Comparison of ENCODE assay signal across 14 mouse cellular contexts in genomic region chr15:78840751-78841150, GRCm38 (mm10). TPM values are rescaled to one million over a fixed set of nuclear protein-coding genes. Genes with fewer than 3 reads are reported as not detected.
DNase-seq lines count a peak whose midpoint lies in the region; ATAC-seq and TF ChIP-seq lines count a peak whose summit lies in the region.
"Had no signal": no experiment of that assay in that cellular context is flagged by ENCODE, and none has a peak within 500 bp of the region (broad histone marks: within the 10 kb centered on the region; RNA-seq: fewer than 3 reads in every experiment).

No protein-coding gene starts in this region.

- intact Hi-C loops in heart, postnatal 25 days (cut with DNase I) = no loop called here

- H3K4me2 ChIP-seq in heart, postnatal 0 days (ENCODE audit: low read depth, low read length) = no peak overlapping the region
- no peak overlapping the region for H3K4me2 ChIP-seq in lung, embryonic 16.5 days (ENCODE audit: low read depth, low read length)
- H3K4me2 ChIP-seq in intestine, embryonic 15.5 days (replicated peaks) = no peak overlapping the region
- H3K4me2 ChIP-seq in liver, postnatal 0 days (ENCODE audit: low read depth, low read length) = no peak overlapping the region

- TF ChIP-seq CTCF in heart, postnatal 0 days (IDR thresholded peaks at IDR 0.05; ENCODE audit: low read depth) = no peak
- TF ChIP-seq CTCF in liver, postnatal 0 days (IDR thresholded peaks at IDR 0.05; ENCODE audit: low read depth) = no peak

- H3K27ac ChIP-seq in heart, postnatal 0 days (ENCODE audit: low read depth) = peak overlapping the region; percentile 58; the same call in 1 of the 2 replicates
- H3K27ac ChIP-seq in lung, embryonic 16.5 days (ENCODE audit: low read length) = peak overlapping the region; percentile 99
- peak overlapping the region; percentile 68; the same call in 1 of the 2 replicates for H3K27ac ChIP-seq in intestine, embryonic 15.5 days
- 0 out of 2 replicates have a peak overlapping the region, but pooled peaks have one; percentile 60 for H3K27ac ChIP-seq in liver, postnatal 0 days (ENCODE audit: low read depth)

- no peak overlapping the region for H3K9ac ChIP-seq in heart, postnatal 0 days (replicated peaks; ENCODE audit: low read depth, low read length)
- peak overlapping the region; percentile 96; the same call in 1 of the 2 replicates for H3K9ac ChIP-seq in lung, embryonic 16.5 days (ENCODE audit: low read length)
- no peak overlapping the region for H3K9ac ChIP-seq in intestine, embryonic 15.5 days
- no peak overlapping the region for H3K9ac ChIP-seq in liver, postnatal 0 days (replicated peaks)
- H3K9ac ChIP-seq: forebrain, postnatal 0 days had no signal

- no peaks in the 10 kb centered on the region for H3K27me3 ChIP-seq in heart, postnatal 0 days (ENCODE audit: control insufficient read depth, insufficient read depth, low read length)
- H3K27me3 ChIP-seq in lung, embryonic 16.5 days (ENCODE audit: control insufficient read depth, insufficient read depth, low read depth, low read length) = no peaks in the 10 kb centered on the region
- no peaks in the 10 kb centered on the region for H3K27me3 ChIP-seq in intestine, embryonic 15.5 days (replicated peaks)
- peaks cover 18% of the 10 kb centered on the region for H3K27me3 ChIP-seq in liver, postnatal 0 days (ENCODE audit: insufficient read depth, low read length)
- H3K27me3 ChIP-seq: Patski had no signal

- DNase-seq in heart, postnatal 0 days (ENCODE audit: low spot score) = no peak
- no peak for DNase-seq in heart, postnatal 25 days (ENCODE audit: low spot score)
- DNase-seq in lung, postnatal 36 days = no peak
- DNase-seq in liver, postnatal 0 days = no peak
- no peak for DNase-seq in c-Kit-positive CD71-positive TER-119-positive erythroid progenitor cells, embryonic 14.5 days (ENCODE audit: low spot score)
- DNase-seq: forebrain, postnatal 0 days had no signal

- no peak overlapping the region for H3K4me3 ChIP-seq in heart, postnatal 0 days (ENCODE audit: low read depth, low read length)
- H3K4me3 ChIP-seq in lung, embryonic 16.5 days (ENCODE audit: low read length) = no peak overlapping the region
- H3K4me3 ChIP-seq in intestine, embryonic 15.5 days (replicated peaks) = no peak overlapping the region
- no peak overlapping the region for H3K4me3 ChIP-seq in liver, postnatal 0 days (ENCODE audit: low read depth, low read length)

- peaks cover 9% of the 10 kb centered on the region for H3K4me1 ChIP-seq in heart, postnatal 0 days (ENCODE audit: control insufficient read depth, insufficient read depth)
- peaks cover 56% of the 10 kb centered on the region for H3K4me1 ChIP-seq in lung, embryonic 16.5 days (replicated peaks; ENCODE audit: control insufficient read depth, insufficient read depth, low read length)
- peaks cover 59% of the 10 kb centered on the region for H3K4me1 ChIP-seq in intestine, embryonic 15.5 days (replicated peaks)
- peaks cover 17% of the 10 kb centered on the region for H3K4me1 ChIP-seq in liver, postnatal 0 days (ENCODE audit: insufficient read depth)

- H3K36me3 ChIP-seq in heart, postnatal 0 days (replicated peaks; ENCODE audit: control insufficient read depth, insufficient read depth, low read length) = no peaks in the 10 kb centered on the region
- H3K36me3 ChIP-seq in lung, embryonic 16.5 days (ENCODE audit: control insufficient read depth, insufficient read depth, low read length) = no peaks in the 10 kb centered on the region; the same call in none of the 2 replicates
- no peaks in the 10 kb centered on the region for H3K36me3 ChIP-seq in intestine, embryonic 15.5 days
- no peaks in the 10 kb centered on the region for H3K36me3 ChIP-seq in liver, postnatal 0 days (replicated peaks; ENCODE audit: insufficient read depth, low read length)

- no peaks in the 10 kb centered on the region for H3K9me3 ChIP-seq in heart, postnatal 0 days (replicated peaks; ENCODE audit: control insufficient read depth, low read length)
- no peaks in the 10 kb centered on the region for H3K9me3 ChIP-seq in lung, embryonic 16.5 days (ENCODE audit: control insufficient read depth, low read length)
- H3K9me3 ChIP-seq in intestine, embryonic 15.5 days = no peaks in the 10 kb centered on the region
- no peaks in the 10 kb centered on the region for H3K9me3 ChIP-seq in liver, postnatal 0 days (ENCODE audit: low read length)

- WGBS in heart, postnatal 0 days = 72% methylated on average over 11 of the region's 11 CpGs
- 61% methylated on average over 11 of the region's 11 CpGs for WGBS in lung, embryonic 16.5 days
- 58% methylated on average over 11 of the region's 11 CpGs for WGBS in intestine, embryonic 15.5 days
- 68% methylated on average over 11 of the region's 11 CpGs for whole genome bisulfite sequencing in liver, postnatal 0 days (ENCODE audit: insufficient replicate concordance)

- ATAC-seq in heart, postnatal 0 days (ENCODE audit: insufficient read depth, low read depth) = no peak
- no peak for ATAC-seq in lung, embryonic 16.5 days (ENCODE audit: low read depth)
- ATAC-seq in intestine, embryonic 15.5 days = no peak
- ATAC-seq in liver, postnatal 0 days = no peak
- no peak for ATAC-seq in megakaryocyte progenitor cell, adult 5-6 weeks (replicated peaks; ENCODE audit: poor library complexity)
- ATAC-seq: forebrain, postnatal 0 days; Patski had no signal

- no peak for TF ChIP-seq EP300 in heart, postnatal 0 days (IDR thresholded peaks at IDR 0.05; ENCODE audit: low read depth)
- TF ChIP-seq EP300 in liver, postnatal 0 days (IDR thresholded peaks at IDR 0.05; ENCODE audit: low read depth) = no peak

RNA-seq across cellular contexts. Expression of gene Cdc42ep1, which starts 1.7 kb away (rescaled TPM):
- total RNA-seq in heart, postnatal 0 days (2014; rRNA removed; ENCODE audit: low replicate concordance) = 44.7 and 52.5 TPM in 2 replicates
- polyA plus RNA-seq in heart, postnatal 0 days (2015; fragmentation: Nextera tagmentation; extraction: Ambion mirVana) = 27.1 and 27.4 TPM in 2 replicates
- 10 to 100 TPM; 34.1 to 41.0 TPM for total RNA-seq in heart, postnatal 25 days (2021)
- 113 TPM in 2 replicates for polyA plus RNA-seq in lung, embryonic 16.5 days (2015; fragmentation: Nextera tagmentation; extraction: Ambion mirVana)
- polyA plus RNA-seq in intestine, embryonic 15.5 days (2015; fragmentation: Nextera tagmentation; extraction: Ambion mirVana) = 44.0 and 47.5 TPM in 2 replicates
- 12.6 and 19.8 TPM in 2 replicates for polyA plus RNA-seq in liver, postnatal 0 days (2015; fragmentation: Nextera tagmentation; extraction: Ambion mirVana)
- not detected in 2 replicates for total RNA-seq in megakaryocyte progenitor cell, adult 5-6 weeks (2015)
- total RNA-seq in megakaryocyte progenitor cell, adult 5-6 weeks (2017) = not detected in 2 replicates
- total RNA-seq: granulocyte monocyte progenitor cell, adult 5-6 weeks; neutrophil, adult 5-6 weeks had no signal

RNA-seq across cellular contexts. Expression of gene Lgals2, which starts 14.6 kb away (rescaled TPM):
- total RNA-seq in heart, postnatal 0 days (2014; rRNA removed; ENCODE audit: low replicate concordance) = 4.6 TPM in 1 of 2 replicates, not detected in the other
- 0.27 and 0.36 TPM in 2 replicates for polyA plus RNA-seq in heart, postnatal 0 days (2015; fragmentation: Nextera tagmentation; extraction: Ambion mirVana)
- under 1 TPM; 0.62 to 0.64 TPM for total RNA-seq in heart, postnatal 25 days (2021)
- 1.0 and 1.2 TPM in 2 replicates for polyA plus RNA-seq in lung, embryonic 16.5 days (2015; fragmentation: Nextera tagmentation; extraction: Ambion mirVana)
- 1,110 and 1,149 TPM in 2 replicates for polyA plus RNA-seq in intestine, embryonic 15.5 days (2015; fragmentation: Nextera tagmentation; extraction: Ambion mirVana)
- polyA plus RNA-seq in liver, postnatal 0 days (2015; fragmentation: Nextera tagmentation; extraction: Ambion mirVana) = 3.4 TPM in 2 replicates
- total RNA-seq in megakaryocyte progenitor cell, adult 5-6 weeks (2015) = not detected in 2 replicates
- total RNA-seq in megakaryocyte progenitor cell, adult 5-6 weeks (2017) = not detected in 2 replicates
- total RNA-seq: forebrain, postnatal 0 days; granulocyte monocyte progenitor cell, adult 5-6 weeks; left cerebral cortex, postnatal 10 days; neutrophil, adult 5-6 weeks had no signal
- polyA plus RNA-seq: forebrain, postnatal 0 days had no signal

RNA-seq across cellular contexts. Expression of gene Gga1, which starts 36.2 kb away (rescaled TPM):
- 32.4 and 40.5 TPM in 2 replicates for total RNA-seq in heart, postnatal 0 days (2014; rRNA removed; ENCODE audit: low replicate concordance)
- polyA plus RNA-seq in heart, postnatal 0 days (2015; fragmentation: Nextera tagmentation; extraction: Ambion mirVana) = 30.1 and 32.4 TPM in 2 replicates
- 10 to 100 TPM; 41.6 to 43.8 TPM for total RNA-seq in heart, postnatal 25 days (2021)
- polyA plus RNA-seq in lung, embryonic 16.5 days (2015; fragmentation: Nextera tagmentation; extraction: Ambion mirVana) = 58.3 and 63.1 TPM in 2 replicates
- polyA plus RNA-seq in intestine, embryonic 15.5 days (2015; fragmentation: Nextera tagmentation; extraction: Ambion mirVana) = 47.6 and 51.7 TPM in 2 replicates
- 12.9 and 14.8 TPM in 2 replicates for polyA plus RNA-seq in liver, postnatal 0 days (2015; fragmentation: Nextera tagmentation; extraction: Ambion mirVana)
- 27.8 and 28.9 TPM in 2 replicates for total RNA-seq in megakaryocyte progenitor cell, adult 5-6 weeks (2015)
- total RNA-seq in megakaryocyte progenitor cell, adult 5-6 weeks (2017) = 15.4 and 20.1 TPM in 2 replicates

RNA-seq across cellular contexts. Expression of gene Card10, which starts 37.9 kb away (rescaled TPM):
- 2.7 and 6.4 TPM in 2 replicates for total RNA-seq in heart, postnatal 0 days (2014; rRNA removed; ENCODE audit: low replicate concordance)
- 4.0 and 4.6 TPM in 2 replicates for polyA plus RNA-seq in heart, postnatal 0 days (2015; fragmentation: Nextera tagmentation; extraction: Ambion mirVana)
- 10 to 100 TPM; 14.8 to 18.3 TPM for total RNA-seq in heart, postnatal 25 days (2021)
- polyA plus RNA-seq in lung, embryonic 16.5 days (2015; fragmentation: Nextera tagmentation; extraction: Ambion mirVana) = 6.1 and 6.2 TPM in 2 replicates
- 6.9 and 7.3 TPM in 2 replicates for polyA plus RNA-seq in intestine, embryonic 15.5 days (2015; fragmentation: Nextera tagmentation; extraction: Ambion mirVana)
- polyA plus RNA-seq in liver, postnatal 0 days (2015; fragmentation: Nextera tagmentation; extraction: Ambion mirVana) = 1.5 and 1.8 TPM in 2 replicates
- 0.20 and 0.78 TPM in 2 replicates for total RNA-seq in megakaryocyte progenitor cell, adult 5-6 weeks (2015)
- 0.12 and 0.14 TPM in 2 replicates for total RNA-seq in megakaryocyte progenitor cell, adult 5-6 weeks (2017)
- total RNA-seq: granulocyte monocyte progenitor cell, adult 5-6 weeks had no signal

RNA-seq across cellular contexts. Expression of gene Gm49510, which starts 58.7 kb away (rescaled TPM):
- 0.73 TPM in 1 of 2 replicates, not detected in the other for total RNA-seq in heart, postnatal 0 days (2014; rRNA removed; ENCODE audit: low replicate concordance)
- 0.08 and 0.18 TPM in 2 replicates for polyA plus RNA-seq in heart, postnatal 0 days (2015; fragmentation: Nextera tagmentation; extraction: Ambion mirVana)
- total RNA-seq in heart, postnatal 25 days (2021) = under 1 TPM in 1 of 2 experiments, not detected in 1; 0.18 TPM
- 0.16 and 0.59 TPM in 2 replicates for polyA plus RNA-seq in lung, embryonic 16.5 days (2015; fragmentation: Nextera tagmentation; extraction: Ambion mirVana)
- polyA plus RNA-seq in intestine, embryonic 15.5 days (2015; fragmentation: Nextera tagmentation; extraction: Ambion mirVana) = 0.23 and 0.42 TPM in 2 replicates
- 0.07 TPM in 1 of 2 replicates, not detected in the other for polyA plus RNA-seq in liver, postnatal 0 days (2015; fragmentation: Nextera tagmentation; extraction: Ambion mirVana)
- not detected in 2 replicates for total RNA-seq in megakaryocyte progenitor cell, adult 5-6 weeks (2015)
- total RNA-seq in megakaryocyte progenitor cell, adult 5-6 weeks (2017) = 1.2 and 2.6 TPM in 2 replicates
- total RNA-seq: adrenal gland, adult 2 months; forebrain, postnatal 0 days; left cerebral cortex, postnatal 10 days had no signal
- polyA plus RNA-seq: adrenal gland, adult 2 months; forebrain, postnatal 0 days had no signal

Comparison
In these comparisons a context has a peak if more than half of its experiments do, and no peak if none do; other contexts are left out.
1. RNA of gene Lgals2, which starts 14.6 kb away (polyA plus RNA-seq): 1,110 to 1,149 TPM in intestine, embryonic 15.5 days; 3.4 TPM in liver, postnatal 0 days, 1.0 to 1.2 TPM in lung, embryonic 16.5 days and 0.27 to 0.36 TPM in heart, postnatal 0 days; every median in the first group is over 100 times any median in the second.
2. Peak in every context shown above with its lines, with median percentiles within 50 percentile points of each other: H3K27ac ChIP-seq.